Mouse (Mus musculus) spleen, adult 2 months (tissue): Measurements from ENCODE around the gene Med29.

Experiments used
- CTCF ChIP-seq: fragments of 200-500 bp; IDR thresholded peaks from 2 replicates; pipeline ENCODE4 v1.5.1; 2011; ENCODE audit warnings: mild to moderate bottlenecking, inconsistent platforms; ENCODE audit not compliant: insufficient read depth, insufficient read length, insufficient replicate concordance; ENCODE audit errors: extremely low read depth
- POLR2A ChIP-seq: fragments of 200-500 bp; IDR thresholded peaks from 2 replicates; pipeline ENCODE4 v1.6.1; 2011; ENCODE audit warnings: low read depth, low read length, inconsistent platforms

DNA sequence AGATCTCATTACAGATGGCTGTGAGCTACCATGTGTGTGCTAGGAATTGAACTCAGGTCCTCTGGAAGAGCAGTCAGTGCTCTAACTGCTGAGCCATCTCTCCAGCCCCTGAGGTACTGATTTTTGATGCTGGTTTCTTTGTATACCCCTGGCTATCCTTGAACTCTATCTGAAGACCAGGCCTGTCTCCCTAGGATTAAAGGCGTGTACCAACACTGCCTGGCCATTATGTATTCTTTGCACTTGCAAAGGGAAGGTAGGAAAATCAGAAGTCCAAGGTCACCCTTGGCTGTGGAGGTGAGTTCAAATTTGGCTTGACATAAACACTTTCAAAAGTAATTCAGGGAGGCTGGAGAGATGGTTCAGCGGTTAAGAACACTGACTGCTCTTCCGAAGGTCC, 37.9 kb downstream of the Med29 start:
- TF ChIP-seq CTCF (no peak), POLR2A (no peak)
